Mouse (Mus musculus) ES-E14 (cell line): ENCODE measurements around the gene Tbxas1. TPM values are rescaled to one million over a fixed set of nuclear protein-coding genes. Genes with fewer than 3 reads are reported as not detected.
A peak's percentile ranks its signal among the peaks of the same experiment; 100 is the strongest.

Experiments
- DNase-seq: peaks from one replicate; pipeline ENCODE4 v3.0.0-alpha.2; 2013; ENCODE audit warnings: low read depth, low spot score
- H3K27ac ChIP-seq: 2 replicates; pipeline ENCODE4 v1.5.1; 2012; ENCODE audit warnings: low read depth, mild to moderate bottlenecking, low read length, moderate library complexity, mixed read lengths; ENCODE audit not compliant: poor library complexity, insufficient read depth, severe bottlenecking
- H3K36me3 ChIP-seq: 2 replicates; pipeline ENCODE4 v1.6.1; 2012; ENCODE audit warnings: mild to moderate bottlenecking, low read length, moderate library complexity, mixed read lengths; ENCODE audit not compliant: control insufficient read depth, poor library complexity, insufficient read depth, severe bottlenecking
- H3K4me1 ChIP-seq, 2 experiments: fragments of 150-350 bp in 1 of 2; sonication (generic) in 1 of 2; 2 replicates each; pipeline ENCODE4 v1.6.1; 2012; ENCODE audit warnings: low read length in 2 of 2, mild to moderate bottlenecking in 1 of 2, mixed read lengths in 1 of 2; ENCODE audit not compliant: control insufficient read depth in 2 of 2, insufficient read depth in 2 of 2, poor library complexity in 1 of 2
- H3K4me3 ChIP-seq, 2 experiments: fragments of 150-350 bp in 1 of 2; sonication (generic) in 1 of 2; 2 replicates each; pipeline ENCODE4 v1.5.1; 2012; ENCODE audit warnings: low read length in 2 of 2, low read depth in 1 of 2, mild to moderate bottlenecking in 1 of 2, mixed read lengths in 1 of 2; ENCODE audit not compliant: insufficient read depth in 1 of 2, poor library complexity in 1 of 2, severe bottlenecking in 1 of 2
- H3K9ac ChIP-seq: 2 replicates; pipeline ENCODE4 v1.6.1; 2012; ENCODE audit warnings: low read depth, mild to moderate bottlenecking, low read length, mixed read lengths; ENCODE audit not compliant: poor library complexity, insufficient read depth, severe bottlenecking
- H3K9me3 ChIP-seq: fragments of 150-350 bp; sonication (generic); 2 replicates; pipeline ENCODE4 v1.6.1; 2012; ENCODE audit warnings: low read depth, mild to moderate bottlenecking, low read length; ENCODE audit not compliant: control insufficient read depth, insufficient read depth
- CHD2 ChIP-seq: IDR thresholded peaks from 2 replicates; pipeline ENCODE4 v1.6.1; 2014; ENCODE audit warnings: mild to moderate bottlenecking, low read depth, low read length, inconsistent platforms
- HCFC1 ChIP-seq: IDR thresholded peaks from 2 replicates; pipeline ENCODE4 v1.6.1; 2012; ENCODE audit warnings: low read length, inconsistent platforms, borderline replicate concordance; ENCODE audit not compliant: insufficient read depth
- MAFK ChIP-seq: IDR thresholded peaks from 2 replicates; pipeline ENCODE4 v1.6.1; 2014; ENCODE audit warnings: mild to moderate bottlenecking, low read depth, low read length, inconsistent platforms; ENCODE audit not compliant: insufficient read depth
- ZC3H11A ChIP-seq: IDR thresholded peaks from 2 replicates; pipeline ENCODE4 v1.6.1; 2012; ENCODE audit warnings: low read depth, mild to moderate bottlenecking, inconsistent platforms, low read length, borderline replicate concordance
- ZNF384 ChIP-seq: IDR thresholded peaks from 2 replicates; pipeline ENCODE4 v1.6.1; 2012; ENCODE audit warnings: low read depth, low read length, inconsistent platforms
- in situ Hi-C, 2 experiments: fragments of 600-800 bp; cut with MboI; formaldehyde crosslinking; loops; one replicate each; pipeline ENCODE4 v1.15.1; 2025; ENCODE audit warnings: low sequenced_read_pairs in 2 of 2, inconsistent platforms in 1 of 2; ENCODE audit not compliant: unreplicated experiment in 2 of 2
- total RNA-seq: library from RNA; depleted of rRNA; stranded (reverse); fragments of 300-350 nt; gene quantifications from 2 replicates; pipeline ENCODE4 v1.2.3, GENCODE M21; 2012

The Tbxas1 gene
- total RNA-seq, 1 experiment = not detected

DNA sequence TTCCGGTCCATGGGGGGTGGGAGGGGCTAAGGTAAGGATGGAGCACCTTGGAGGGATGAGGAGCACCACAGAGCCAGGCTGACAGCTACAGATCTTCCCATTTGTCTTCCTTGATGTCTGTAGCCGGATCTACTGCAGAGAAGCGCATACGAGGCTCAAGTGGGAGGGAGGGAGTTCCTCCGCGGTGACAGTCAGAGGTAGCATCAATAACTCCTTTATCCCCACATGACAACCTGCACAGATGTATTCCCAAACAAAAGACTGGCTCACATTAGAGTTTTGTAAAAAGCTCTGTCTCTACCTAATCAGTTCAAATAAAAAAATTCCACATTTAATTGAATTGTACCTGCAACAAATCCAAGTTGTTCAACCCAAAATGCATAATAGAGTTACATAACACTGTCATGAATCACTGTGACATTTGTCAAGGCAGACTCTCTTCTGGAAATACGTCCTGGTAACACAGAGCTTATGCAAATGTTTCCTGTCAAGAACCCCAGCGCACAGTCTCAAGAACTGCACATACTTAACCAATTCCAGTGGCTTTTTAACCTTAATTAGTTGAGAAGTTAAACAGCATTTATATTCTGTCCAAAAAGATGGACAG lies 86.3 kb downstream of the Tbxas1 start:
- H3K27ac ChIP-seq = no peak overlapping the region
- H3K4me3 ChIP-seq = 0 out of 4 replicates have a peak overlapping the region, but pooled peaks of 1 of the 2 experiments have one; percentile 10
- H3K36me3 ChIP-seq = no peaks in the 10 kb centered on the region
- DNase-seq = no peak
- H3K4me1 ChIP-seq = no peaks in the 10 kb centered on the region
- in situ Hi-C loops = no loop called here
- no peaks in the 10 kb centered on the region for H3K9me3 ChIP-seq
- no peak overlapping the region for H3K9ac ChIP-seq
- TF ChIP-seq MAFK = no peak
- TF ChIP-seq CHD2 = no peak
- TF ChIP-seq ZNF384 = no peak
- no peak for TF ChIP-seq HCFC1
- no peak for TF ChIP-seq ZC3H11A

DNA sequence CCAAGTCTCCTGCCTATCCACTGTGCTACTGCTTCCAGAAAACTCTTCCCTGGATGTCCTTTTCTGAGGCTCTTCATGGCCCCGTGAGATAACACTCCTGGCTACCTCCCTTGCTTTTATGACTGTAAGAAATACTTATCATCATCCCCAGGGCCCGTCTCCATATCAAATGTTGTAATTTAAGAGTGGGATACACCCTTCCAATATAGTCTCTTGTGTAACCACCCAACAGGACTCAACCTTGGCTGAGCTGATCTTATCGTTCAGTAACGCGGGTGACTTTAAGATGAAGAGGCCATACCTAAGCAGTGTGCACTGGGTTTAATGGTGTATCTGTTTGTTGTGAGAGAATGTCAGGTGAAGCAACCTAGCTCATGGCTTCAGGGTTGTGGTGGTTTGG lies 91.6 kb downstream of the Tbxas1 start:
- no peak for TF ChIP-seq MAFK
- no peak for TF ChIP-seq CHD2
- no peak for TF ChIP-seq ZC3H11A
- TF ChIP-seq HCFC1 = no peak
- no peak for TF ChIP-seq ZNF384
- no peak overlapping the region for H3K9ac ChIP-seq
- no peaks in the 10 kb centered on the region for H3K36me3 ChIP-seq
- no peak for DNase-seq
- peaks cover 0 to 2% of the 10 kb centered on the region in 2 experiments; a peak in 1 of 4 replicates for H3K4me1 ChIP-seq
- H3K27ac ChIP-seq = no peak overlapping the region
- in situ Hi-C loops = no loop called here
- no peak overlapping the region for H3K4me3 ChIP-seq
- H3K9me3 ChIP-seq = no peaks in the 10 kb centered on the region

DNA sequence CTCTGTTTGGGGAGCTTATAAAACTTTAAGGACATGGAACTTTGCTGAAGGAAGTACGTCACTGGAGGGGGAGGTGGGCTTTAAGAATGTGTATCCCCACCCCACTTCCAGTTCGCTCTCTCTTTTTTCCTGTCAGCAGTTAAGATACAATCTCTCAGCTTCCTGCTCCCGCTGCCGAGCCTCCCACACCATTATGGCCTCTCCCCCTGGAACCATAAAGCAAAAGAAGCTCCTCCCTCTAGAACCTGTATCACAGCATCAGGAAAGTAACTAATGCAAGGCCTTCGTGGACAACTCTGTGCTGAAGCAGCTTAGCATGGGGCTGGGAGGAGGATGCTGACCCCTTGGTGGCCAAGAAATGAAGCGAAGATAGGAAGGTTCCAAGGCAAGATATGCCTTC lies 92.1 kb downstream of the Tbxas1 start:
- no peak for DNase-seq
- Histone ChIP-seq H3K4me1 (peaks cover 0 to 2% of the 10 kb centered on the region in 2 experiments; a peak in 1 of 4 replicates), H3K36me3 (no peaks in the 10 kb centered on the region), H3K9me3 (no peaks in the 10 kb centered on the region), H3K4me3 (no peak overlapping the region), H3K27ac (no peak overlapping the region), H3K9ac (no peak overlapping the region)
- in situ Hi-C loops = no loop called here
- TF ChIP-seq MAFK (no peak), HCFC1 (no peak), CHD2 (no peak), ZC3H11A (no peak), ZNF384 (no peak)

DNA sequence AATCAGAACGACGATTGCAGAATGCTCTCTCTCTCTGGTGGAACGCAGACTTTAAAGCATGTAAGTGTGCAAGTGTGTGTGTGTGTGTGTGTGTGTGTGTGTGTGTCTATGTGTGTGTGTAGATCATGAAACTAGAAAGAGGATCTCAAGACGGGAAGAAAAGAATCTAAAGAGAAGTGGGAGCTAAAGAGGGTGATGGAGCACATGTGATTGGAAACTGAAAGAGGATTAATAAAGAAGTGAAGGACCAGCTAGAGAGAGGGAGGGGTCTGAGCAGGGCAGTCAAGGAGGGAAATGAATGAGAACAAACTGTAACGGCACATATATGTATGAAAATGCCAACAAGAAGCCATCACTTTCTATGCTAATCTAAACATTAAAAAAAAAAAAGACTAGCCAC lies 92.8 kb downstream of the Tbxas1 start:
- Histone ChIP-seq H3K9me3 (no peaks in the 10 kb centered on the region), H3K4me3 (no peak overlapping the region), H3K9ac (no peak overlapping the region), H3K27ac (no peak overlapping the region), H3K36me3 (no peaks in the 10 kb centered on the region), H3K4me1 (peaks cover 0 to 2% of the 10 kb centered on the region in 2 experiments; a peak in 1 of 4 replicates)
- DNase-seq = no peak
- in situ Hi-C loops = no loop called here
- TF ChIP-seq ZC3H11A = no peak
- TF ChIP-seq ZNF384 = no peak
- TF ChIP-seq HCFC1 = no peak
- no peak for TF ChIP-seq CHD2
- TF ChIP-seq MAFK = no peak
